Mouse (Mus musculus) heart, postnatal 0 days (tissue): ENCODE data around the gene Mtx2.

ENCODE experiments used
- CTCF ChIP-seq: IDR thresholded peaks from 2 replicates; pipeline ENCODE4 v1.5.1; 2016; ENCODE audit warnings: antibody characterized with exemption, control low read depth, low read depth
- EP300 ChIP-seq: IDR thresholded peaks from 2 replicates; pipeline ENCODE4 v1.6.1; 2016; ENCODE audit warnings: antibody characterized with exemption, low read depth

DNA sequence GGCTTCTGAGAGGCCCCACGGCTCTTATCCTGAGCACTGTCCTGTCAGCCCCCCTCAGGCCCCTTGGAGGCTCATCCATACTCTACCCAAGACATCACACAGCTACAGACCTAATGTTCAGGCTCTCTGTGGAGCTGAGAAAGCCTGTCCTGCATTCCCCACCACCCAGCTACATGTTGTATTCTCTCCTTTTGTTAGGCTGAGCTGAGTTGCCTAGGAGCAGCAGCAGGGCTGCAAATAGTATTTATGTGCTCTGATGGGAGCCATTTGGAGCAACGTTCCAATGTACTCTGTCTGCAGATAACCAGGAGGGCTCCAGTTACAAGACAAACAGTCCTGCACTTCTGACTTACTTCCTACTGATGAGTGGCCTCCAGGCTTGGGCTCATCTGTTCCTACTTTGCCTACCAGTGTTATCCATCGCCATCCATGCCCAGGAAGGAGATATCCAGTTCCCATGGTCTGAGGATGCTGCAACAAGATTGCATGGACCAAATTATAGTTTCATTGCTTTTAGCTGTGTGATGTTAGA lies 76.2 kb downstream of the Mtx2 start:
- TF ChIP-seq CTCF (no peak), EP300 (no peak)
